Mouse (Mus musculus) heart, postnatal 14 days (tissue): ENCODE results near the gene Nxpe3. TPM values are rescaled to one million over a fixed set of nuclear protein-coding genes. Genes with fewer than 3 reads are reported as not detected.
A peak's percentile ranks its signal among the peaks of the same experiment; 100 is the strongest.
"Not testable (repeated sequence)": the region's sequence is repeated elsewhere in the genome, so short reads cannot be mapped to it uniquely, and the experiment has no call there.

Source experiments
- DNase-seq, 2 experiments: peaks; one replicate each; pipeline ENCODE4 v3.0.0; 2021 to 2022
- intact Hi-C: fragments of 180-260 bp; cut with DNase I; formaldehyde crosslinking; loops from one replicate; pipeline ENCODE4 v1.15.1; 2025
- total RNA-seq, 2 experiments: library from RNA; stranded (reverse); gene quantifications; 2 replicates each; pipeline ENCODE4 v1.2.3; 2021

The Nxpe3 gene
- total RNA-seq, 2 experiments from 2014 or later = 0.45 to 0.54 TPM

- no peak for DNase-seq
- intact Hi-C loops = no loop called here
These were observed 3.7 kb downstream of the Nxpe3 start for GRCm38 (mm10) chr16:55891346-55891745.

GRCm38 (mm10) chr16:55890346-55891136, 4.5 kb downstream of the Nxpe3 start:
- intact Hi-C loops = no loop called here
- DNase-seq = no peak

GRCm38 (mm10) chr16:55889451-55889850, 5.6 kb downstream of the Nxpe3 start:
- no peak for DNase-seq
- intact Hi-C loops = no loop called here

GRCm38 (mm10) chr16:55888584-55888960, 6.5 kb downstream of the Nxpe3 start:
- no peak for DNase-seq
- intact Hi-C loops = no loop called here

GRCm38 (mm10) chr16:55887814-55888583, 7.1 kb downstream of the Nxpe3 start:
- DNase-seq = no peak
- intact Hi-C loops = no loop called here

GRCm38 (mm10) chr16:55884246-55884645, 10.8 kb downstream of the Nxpe3 start:
- DNase-seq = no peak
- intact Hi-C loops = no loop called here

- intact Hi-C loops = no loop called here
- no peak for DNase-seq
These were observed 19.1 kb downstream of the Nxpe3 start for GRCm38 (mm10) chr16:55876025-55876424.

- intact Hi-C loops = no loop called here
- DNase-seq = no peak
These were observed 31.3 kb downstream of the Nxpe3 start for GRCm38 (mm10) chr16:55863832-55864231.

- intact Hi-C loops = no loop called here
- DNase-seq = peak; percentile 61 to 77
These were observed 31.8 kb downstream of the Nxpe3 start for GRCm38 (mm10) chr16:55863149-55863815.

- intact Hi-C loops = no loop called here
- no peak for DNase-seq
These were observed 34.0 kb downstream of the Nxpe3 start for GRCm38 (mm10) chr16:55861104-55861503.

- intact Hi-C loops = loop anchor here (10.0 kb wide), 1 partner anchor 705 kb away; no protein-coding TSS in a partner anchor
- DNase-seq = not testable (repeated sequence)
These were observed 35.7 kb downstream of the Nxpe3 start for GRCm38 (mm10) chr16:55859421-55859820.

- DNase-seq = peak; percentile 67 to 73
- intact Hi-C loops = loop anchor here (10.0 kb wide), 1 partner anchor 704 kb away; no protein-coding TSS in a partner anchor
These were observed 36.6 kb downstream of the Nxpe3 start for GRCm38 (mm10) chr16:55858465-55858864.

- intact Hi-C loops = loop anchor here (1.0 to 10.0 kb wide), 3 partner anchors 334 to 698 kb away; no protein-coding TSS in a partner anchor
- peak; percentile 76 to 86 for DNase-seq
These were observed 42.0 kb downstream of the Nxpe3 start for GRCm38 (mm10) chr16:55852943-55853727.

- intact Hi-C loops = loop anchor here (2.0 to 10.0 kb wide), 2 partner anchors 334 to 698 kb away; no protein-coding TSS in a partner anchor
- DNase-seq = no peak
These were observed 42.6 kb downstream of the Nxpe3 start for GRCm38 (mm10) chr16:55852515-55852914.

- intact Hi-C loops = loop anchor here (10.0 kb wide), 1 partner anchor 696 kb away; no protein-coding TSS in a partner anchor
- DNase-seq = no peak
These were observed 44.6 kb downstream of the Nxpe3 start for GRCm38 (mm10) chr16:55850485-55850884.

GRCm38 (mm10) chr16:55847679-55848078, 47.4 kb downstream of the Nxpe3 start:
- intact Hi-C loops = no loop called here
- DNase-seq = no peak

- intact Hi-C loops = no loop called here
- DNase-seq = no peak
These were observed 50.2 kb downstream of the Nxpe3 start for GRCm38 (mm10) chr16:55844847-55845246.

- no peak for DNase-seq
- intact Hi-C loops = no loop called here
These were observed 51.2 kb downstream of the Nxpe3 start for GRCm38 (mm10) chr16:55843919-55844318.

GRCm38 (mm10) chr16:55843134-55843533, 52.0 kb downstream of the Nxpe3 start:
- intact Hi-C loops = no loop called here

GRCm38 (mm10) chr16:55841506-55841905, 53.6 kb downstream of the Nxpe3 start:
- intact Hi-C loops = no loop called here
- no peak for DNase-seq

More at GRCm38 (mm10) chr16:55843134-55843533, 52.0 kb downstream of the Nxpe3 start:
- no peak for DNase-seq
